Mouse (Mus musculus) left cerebral cortex, adult 18-20 months (tissue): Measurements from ENCODE around the gene Vps13a. TPM values are rescaled to one million over a fixed set of nuclear protein-coding genes. Genes with fewer than 3 reads are reported as not detected.
"Not testable (repeated sequence)": the region's sequence is repeated elsewhere in the genome, so short reads cannot be mapped to it uniquely, and the experiment has no call there.

ENCODE experiments used
- DNase-seq, 2 experiments: peaks; one replicate each; pipeline ENCODE4 v3.0.0; 2021 to 2022; ENCODE audit warnings: low spot score in 2 of 2, mixed read lengths in 1 of 2
- total RNA-seq, 2 experiments: library from RNA; stranded (reverse); gene quantifications; 2 replicates each; pipeline ENCODE4 v1.2.3; 2021

Vps13a gene
- total RNA-seq, 2 experiments from 2014 or later = 78.6 to 89.0 TPM

DNA sequence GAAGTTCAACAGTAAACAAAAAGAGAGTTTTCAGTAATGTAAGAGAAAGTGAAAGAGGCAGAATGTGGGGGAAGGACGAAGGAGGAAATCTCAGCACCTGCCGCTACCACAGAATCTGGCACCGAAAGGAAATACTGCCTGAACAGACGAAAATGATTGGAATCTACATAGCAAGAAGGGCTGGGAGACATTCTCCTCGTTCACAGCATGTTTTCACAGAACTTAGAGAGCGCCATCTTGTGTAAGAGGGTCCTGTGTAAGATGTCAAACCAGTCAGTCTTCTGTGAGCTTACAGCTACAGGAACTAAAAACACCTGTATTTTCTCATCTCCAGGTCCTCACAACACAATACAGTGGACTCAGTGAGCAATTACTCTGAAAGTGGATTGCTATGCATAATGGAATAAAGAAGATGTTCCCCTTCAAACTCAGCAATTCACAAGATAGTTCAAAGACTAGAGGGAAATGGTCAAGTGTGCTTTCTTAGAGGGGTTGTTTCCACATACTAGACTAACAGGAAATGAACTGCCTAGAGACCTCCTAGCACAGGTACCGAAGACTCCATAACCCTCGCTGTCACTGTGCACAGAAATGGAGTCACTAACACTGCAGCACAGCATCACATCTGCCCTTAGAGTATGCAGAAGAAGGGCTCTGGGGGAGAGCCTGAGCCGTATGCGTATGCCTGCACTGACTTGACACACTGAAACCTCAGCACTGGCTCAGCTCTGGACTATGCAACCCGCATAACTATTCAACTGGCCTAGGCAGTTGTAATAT, 7.3 kb downstream of the Vps13a start:
- DNase-seq = no peak

GRCm38 (mm10) chr19:16767407-16767806, 13.3 kb downstream of the Vps13a start:
- no peak for DNase-seq

- not testable (repeated sequence) for DNase-seq
Observed at GRCm38 (mm10) chr19:16757439-16757838, 23.3 kb downstream of the Vps13a start.

DNA sequence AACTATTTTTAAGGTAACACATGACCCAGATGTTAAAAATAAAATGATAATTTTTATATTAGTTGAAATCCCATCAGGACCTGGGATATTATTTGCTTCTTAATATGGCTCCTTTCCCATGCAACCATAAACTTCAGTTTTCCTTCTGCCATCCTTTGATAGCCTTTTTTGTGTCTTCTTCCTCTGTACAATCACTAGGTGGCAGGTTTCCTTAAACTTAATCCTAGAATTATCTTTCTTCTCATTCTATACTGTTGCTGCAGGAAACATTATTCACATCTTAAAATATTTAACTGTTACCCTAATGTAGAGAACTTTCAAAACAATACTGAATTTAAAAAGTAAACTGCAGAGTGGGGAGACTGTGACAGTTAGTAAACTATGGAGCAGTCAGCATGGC, 24.9 kb downstream of the Vps13a start:
- DNase-seq = no peak

- DNase-seq = no peak
Observed at GRCm38 (mm10) chr19:16755226-16755625, 25.5 kb downstream of the Vps13a start.

GRCm38 (mm10) chr19:16753151-16753550, 27.6 kb downstream of the Vps13a start:
- DNase-seq = no peak

DNA sequence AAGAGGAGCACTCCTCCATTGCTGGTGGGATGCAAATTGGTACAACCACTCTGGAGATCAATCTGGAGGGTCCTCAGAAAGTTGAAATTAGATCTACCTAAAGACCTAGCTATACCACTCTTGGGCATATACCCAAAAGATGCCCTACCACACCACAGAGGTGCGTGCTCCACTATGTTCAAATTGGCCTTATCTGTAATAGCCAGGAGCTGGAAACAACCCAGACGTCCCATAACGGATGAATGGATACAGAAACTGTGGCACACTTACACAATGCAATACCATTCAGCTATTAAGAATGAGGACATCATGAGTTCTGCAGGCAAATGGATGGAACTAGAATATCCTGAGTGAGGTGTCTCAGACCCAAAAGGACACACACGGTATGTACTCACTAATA, 43.9 kb downstream of the Vps13a start:
- DNase-seq = no peak

GRCm38 (mm10) chr19:16728729-16729128, 52.0 kb downstream of the Vps13a start:
- DNase-seq = no peak

GRCm38 (mm10) chr19:16715249-16715648, 65.5 kb downstream of the Vps13a start:
- DNase-seq = no peak

DNA sequence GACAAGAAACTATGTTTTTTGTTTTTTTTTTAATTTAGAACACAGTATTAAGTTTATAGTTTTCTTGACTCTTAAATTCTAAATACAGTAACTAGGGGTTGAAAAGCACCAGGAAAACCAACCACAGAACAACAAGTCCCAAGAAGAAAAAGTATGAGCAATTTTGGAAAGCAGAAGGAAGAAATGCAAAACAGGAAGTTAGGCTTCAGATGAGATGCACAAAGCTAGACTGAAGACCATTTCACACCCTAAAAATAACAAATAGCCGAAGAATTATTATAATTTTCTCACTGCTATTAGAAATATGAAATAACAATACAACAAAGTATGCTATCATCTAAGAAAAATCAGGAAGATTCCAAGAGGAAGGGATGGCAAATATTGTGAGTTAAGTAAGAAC, 78.9 kb downstream of the Vps13a start:
- no peak for DNase-seq

DNA sequence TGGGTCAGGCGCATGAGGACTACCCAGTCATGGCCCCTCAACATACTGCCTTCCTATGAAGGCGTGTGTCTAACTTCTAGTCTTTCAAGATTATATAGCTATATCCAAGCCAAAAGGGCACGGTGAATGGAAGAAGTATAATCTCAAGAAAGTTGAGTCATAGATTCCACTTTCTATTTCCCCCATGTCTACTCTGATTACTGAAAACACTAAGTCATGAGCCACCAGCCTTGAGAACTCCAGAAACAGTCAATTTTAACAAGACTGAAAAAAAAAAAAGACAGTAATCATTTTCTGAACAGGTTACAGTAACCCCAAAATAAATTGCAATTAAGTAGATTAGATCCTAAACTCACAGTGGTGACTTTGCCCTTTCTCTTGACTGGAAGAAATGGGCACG, 95.8 kb downstream of the Vps13a start:
- DNase-seq = no peak

DNA sequence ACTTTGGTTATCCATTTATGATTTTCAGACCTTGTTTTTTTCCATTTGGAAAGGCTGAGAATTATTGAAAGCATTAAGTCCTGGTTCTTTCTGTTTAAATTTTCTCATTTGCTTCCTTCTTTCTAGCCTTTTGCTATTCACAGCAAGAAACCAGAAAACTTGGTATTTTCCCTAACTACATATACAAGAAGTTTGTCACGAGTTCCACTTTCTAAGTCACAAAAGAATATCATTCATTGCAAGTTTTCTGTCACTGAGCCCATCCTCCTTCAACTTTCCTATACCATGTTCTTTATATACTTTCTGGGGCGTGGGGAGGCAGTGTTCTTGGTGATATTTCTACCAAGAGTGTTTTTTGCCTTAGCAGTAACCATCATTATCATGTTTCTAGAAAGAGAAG, 96.5 kb downstream of the Vps13a start:
- no peak for DNase-seq

- no peak for DNase-seq
Observed at GRCm38 (mm10) chr19:16625610-16626395, 154.9 kb downstream of the Vps13a start.

GRCm38 (mm10) chr19:16624994-16625393, 155.7 kb downstream of the Vps13a start:
- no peak for DNase-seq

DNA sequence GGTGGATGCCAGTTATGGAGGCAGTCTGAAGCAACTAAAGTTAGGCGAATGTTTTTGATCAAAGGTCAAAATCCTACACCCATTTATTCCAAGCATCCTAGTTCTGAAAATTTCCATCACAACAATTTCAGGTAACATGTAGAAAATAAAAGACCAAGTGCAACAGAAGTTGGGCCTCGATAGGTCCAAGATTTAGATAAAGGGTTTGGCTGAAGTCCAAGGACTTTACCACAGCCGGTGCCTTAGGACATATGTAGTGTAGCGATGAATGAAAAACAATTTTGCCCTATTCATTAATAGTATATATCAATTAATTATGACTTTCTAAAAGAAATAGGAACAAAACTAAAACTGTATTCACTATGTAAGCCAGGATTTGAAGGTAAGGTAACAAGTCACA, 157.6 kb downstream of the Vps13a start:
- DNase-seq = no peak

DNA sequence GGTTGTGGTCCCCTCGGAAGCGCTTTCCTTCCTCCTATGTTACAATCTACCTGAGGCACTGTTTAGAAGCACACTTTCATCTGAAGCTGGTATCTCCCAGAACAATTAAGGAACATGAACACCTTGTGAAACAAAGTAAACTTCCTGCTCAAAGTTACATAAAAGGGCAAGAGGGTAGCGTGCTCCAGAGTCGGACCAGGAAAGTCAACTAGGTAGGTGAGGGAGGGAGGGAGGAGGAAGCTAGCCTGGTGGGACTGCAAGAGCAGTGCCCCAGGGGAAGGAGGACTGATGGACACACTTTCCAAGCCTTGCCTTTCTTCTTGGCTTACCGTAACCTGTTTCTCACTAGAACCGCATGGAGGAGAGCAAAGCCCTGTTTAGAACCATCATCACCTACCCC, 173.1 kb downstream of the Vps13a start:
- DNase-seq = no peak

GRCm38 (mm10) chr19:16602026-16602425, 178.7 kb downstream of the Vps13a start:
- no peak for DNase-seq

DNA sequence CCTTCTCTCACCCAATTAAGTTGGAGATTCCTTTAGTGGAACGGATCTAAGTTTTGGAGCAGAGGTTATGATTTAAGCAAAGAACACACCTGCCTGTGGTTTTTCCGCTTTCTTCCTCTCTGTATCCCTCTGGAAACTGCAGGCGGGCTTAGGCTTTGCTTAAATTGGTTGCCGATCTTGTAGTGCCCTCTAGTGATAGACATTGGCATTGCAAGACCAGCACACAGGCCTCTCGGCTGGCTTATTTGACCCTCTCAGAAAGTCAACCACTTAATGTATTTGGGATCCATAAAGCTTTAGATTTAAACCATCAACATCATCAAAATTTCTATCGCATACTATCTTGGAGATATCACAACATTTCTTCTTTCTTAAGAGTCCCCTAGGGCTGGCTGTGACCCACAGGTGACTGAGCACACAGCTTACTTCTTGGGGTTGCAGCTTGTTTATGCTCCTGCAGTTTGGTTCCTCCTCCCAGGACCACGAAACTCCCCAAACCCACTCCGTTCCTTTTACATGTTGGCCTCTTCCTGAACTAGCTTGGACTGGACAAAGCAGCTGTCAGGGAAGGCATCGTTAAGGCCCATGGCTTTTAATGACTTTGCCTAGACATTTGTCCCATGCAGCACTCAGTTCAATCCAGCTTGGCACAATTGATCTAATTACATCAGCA, 181.3 kb downstream of the Vps13a start:
- DNase-seq = peak; percentile 78 to 89

GRCm38 (mm10) chr19:16598653-16599297, 182.0 kb downstream of the Vps13a start:
- DNase-seq = no peak

- DNase-seq = no peak
Observed at GRCm38 (mm10) chr19:16597216-16597615, 183.5 kb downstream of the Vps13a start.

DNA sequence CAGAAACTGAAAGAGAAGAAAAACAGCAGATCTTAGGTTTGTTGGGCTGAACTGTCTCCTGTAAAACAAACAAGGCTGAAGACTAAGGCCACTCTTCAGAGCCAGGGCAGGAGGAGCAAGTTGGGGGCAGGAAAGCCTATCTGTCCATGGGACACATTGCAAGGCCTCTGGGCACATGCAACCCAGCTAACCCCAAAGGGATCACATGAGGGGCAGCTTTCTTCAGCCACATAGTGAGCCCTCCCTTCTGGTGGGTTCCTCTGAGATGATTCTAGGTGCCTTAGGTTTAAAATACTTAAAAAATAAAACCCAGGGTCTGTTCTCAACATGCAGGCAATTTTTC, 186.8 kb downstream of the Vps13a start:
- no peak for DNase-seq
